Mouse (Mus musculus): ENCODE results near the gene Efna5.

DNA sequence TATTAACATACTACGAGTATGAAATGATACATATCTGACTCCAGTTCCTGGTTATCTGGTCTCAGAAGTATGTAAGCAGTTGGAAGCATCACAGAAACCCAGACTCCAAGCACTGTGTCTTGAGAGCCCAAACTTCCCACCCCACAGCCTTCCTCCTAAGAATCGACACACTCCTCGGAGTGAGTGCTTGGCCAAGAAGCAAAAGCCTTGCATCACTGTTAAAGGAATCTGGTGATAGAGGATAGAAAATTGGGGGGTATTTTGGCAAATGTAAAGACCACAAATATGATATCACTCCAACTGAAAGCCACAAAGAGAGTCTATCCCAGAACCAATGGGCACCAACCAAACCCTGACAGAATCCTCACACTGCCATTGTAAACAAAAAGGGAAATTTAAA lies 104.4 kb downstream of the Efna5 start:
- no peak for TF ChIP-seq MAX (IDR thresholded peaks at IDR 0.05; ENCODE audit: low read depth)
- no peak for TF ChIP-seq TCF12 (IDR thresholded peaks at IDR 0.05; ENCODE audit: insufficient read depth, poor library complexity, severe bottlenecking)
- no peak for TF ChIP-seq POLR2A (IDR thresholded peaks at IDR 0.05; ENCODE audit: insufficient read length, low read depth)
- no peak for TF ChIP-seq MYOG (IDR thresholded peaks at IDR 0.05; ENCODE audit: control insufficient read depth in 1 of 3, insufficient read depth in 1 of 3, insufficient read length in 2 of 3, low read depth in 2 of 3)
- TF ChIP-seq MYOD1 (IDR thresholded peaks at IDR 0.05; ENCODE audit: control insufficient read depth in 1 of 3, insufficient read length in 2 of 3, low read depth in 2 of 3) = no peak
- TF ChIP-seq CEBPB (IDR thresholded peaks at IDR 0.05; ENCODE audit: insufficient read depth, poor library complexity, severe bottlenecking) = peak; percentile 67
- no peak for TF ChIP-seq USF1 (IDR thresholded peaks at IDR 0.05; ENCODE audit: low read depth)
